Mouse (Mus musculus) intestine, embryonic 16.5 days (tissue): ENCODE measurements around the gene Scyl1. TPM values are rescaled to one million over a fixed set of nuclear protein-coding genes. Genes with fewer than 3 reads are reported as not detected.

Experiments
- ATAC-seq: fragments of 200-750 bp; cut with Nextera tagmentation; 2 replicates; pipeline ENCODE4 v1.8.0; 2017; ENCODE audit warnings: moderate TSS enrichment, moderate library complexity
- H3K27ac ChIP-seq: fragments of 300-500 bp; sonication (generic); 2 replicates; pipeline ENCODE4 v1.5.1; 2014; ENCODE audit warnings: mild to moderate bottlenecking, low read length
- H3K27me3 ChIP-seq: fragments of 300-500 bp; sonication (generic); replicated peaks from 2 replicates; pipeline ENCODE4 v1.6.1; 2014; ENCODE audit warnings: low read length, control low read depth, mixed read lengths; ENCODE audit not compliant: control insufficient read depth, insufficient read depth
- H3K36me3 ChIP-seq: fragments of 300-500 bp; sonication (generic); 2 replicates; pipeline ENCODE4 v1.6.1; 2014; ENCODE audit warnings: low read length, control low read depth; ENCODE audit not compliant: control insufficient read depth, insufficient read depth
- H3K4me1 ChIP-seq: fragments of 300-500 bp; sonication (generic); 2 replicates; pipeline ENCODE4 v1.6.1; 2014; ENCODE audit warnings: low read length, control low read depth, mixed read lengths; ENCODE audit not compliant: control insufficient read depth, insufficient read depth
- H3K4me2 ChIP-seq: fragments of 300-500 bp; sonication (generic); 2 replicates; pipeline ENCODE4 v1.6.1; 2014; ENCODE audit warnings: low read depth, low read length, control low read depth
- H3K4me3 ChIP-seq: fragments of 300-500 bp; sonication (generic); 2 replicates; pipeline ENCODE4 v1.5.1; 2014; ENCODE audit warnings: mild to moderate bottlenecking, low read length
- H3K9ac ChIP-seq: fragments of 300-500 bp; sonication (generic); 2 replicates; pipeline ENCODE4 v1.6.1; 2014; ENCODE audit warnings: low read depth, low read length
- H3K9me3 ChIP-seq: fragments of 300-500 bp; sonication (generic); 2 replicates; pipeline ENCODE4 v1.6.1; 2016; ENCODE audit warnings: low read length, control low read depth; ENCODE audit not compliant: control insufficient read depth
- WGBS: fragments of 180-500 bp; shearing (Covaris S2); extraction: QIAGEN DNeasy Blood & Tissue Kit; methylation state at CpG from one replicate; pipeline ENCODE4 v1.1.7; 2014; 5-methylcytosine and 5-hydroxymethylcytosine counted together
- polyA plus RNA-seq: library from polyadenylated mRNA; unstranded; fragments of >200 nt; fragmentation: Nextera tagmentation; extraction: Ambion mirVana; gene quantifications from 2 replicates; pipeline ENCODE4 v1.2.1, GENCODE M21; 2015

Scyl1 gene
- polyA plus RNA-seq, 1 experiment from 2014 or later, result 58.9 TPM

DNA sequence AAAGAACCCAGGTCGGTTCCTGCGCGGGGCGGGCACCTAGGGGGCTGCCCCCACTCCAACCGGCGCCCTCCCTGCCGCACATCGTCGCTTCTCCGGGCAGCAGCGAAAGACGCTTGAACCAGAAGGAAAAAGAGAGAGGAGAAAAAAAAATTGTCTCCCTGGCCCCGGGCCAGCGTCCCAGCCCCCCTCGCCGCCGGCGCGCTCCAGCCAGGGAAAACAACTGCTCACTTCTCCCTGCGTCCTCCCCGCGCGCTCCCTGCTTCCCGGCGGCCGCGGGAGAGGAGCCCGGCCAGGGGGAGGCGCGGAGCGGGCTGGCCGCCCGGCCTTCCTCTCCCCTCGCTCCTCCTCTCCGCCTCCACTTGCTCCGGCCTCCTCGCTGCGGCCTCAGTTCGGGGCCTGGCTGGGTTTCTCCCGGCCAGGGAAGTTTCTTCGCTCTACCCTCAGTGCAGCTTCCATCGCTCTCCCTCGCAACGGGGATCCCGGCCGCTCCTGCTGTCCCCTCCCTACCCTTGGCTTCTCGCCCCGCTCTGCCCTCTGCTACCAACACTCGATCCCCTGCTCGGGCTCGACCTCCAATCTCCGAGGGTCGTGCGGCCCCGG lies 29.5 kb downstream of the Scyl1 start:
- H3K4me1 ChIP-seq, result peaks cover 38% of the 10 kb centered on the region
- peaks cover 5% of the 10 kb centered on the region; the same call in 1 of the 2 replicates for H3K27me3 ChIP-seq
- 1% methylated on average over 52 of the region's 55 CpGs for WGBS
- peak overlapping the region; percentile 88 for H3K9ac ChIP-seq
- peak overlapping the region; percentile 78 for H3K4me3 ChIP-seq
- ATAC-seq, result peak; percentile 78
- H3K9me3 ChIP-seq, result no peaks in the 10 kb centered on the region
- H3K4me2 ChIP-seq, result peak overlapping the region; percentile 97
- H3K36me3 ChIP-seq, result no peaks in the 10 kb centered on the region
- H3K27ac ChIP-seq, result peak overlapping the region; percentile 92

- H3K27me3 ChIP-seq, result peaks cover 5% of the 10 kb centered on the region; the same call in 1 of the 2 replicates
- H3K4me2 ChIP-seq, result peak within 1 kb of the TSS; percentile 97
- H3K36me3 ChIP-seq, result no peaks in the 10 kb centered on the region
- no peaks in the 10 kb centered on the region for H3K9me3 ChIP-seq
- H3K4me3 ChIP-seq, result peak within 1 kb of the TSS; percentile 78
- H3K9ac ChIP-seq, result peak within 1 kb of the TSS; percentile 88
- peak; percentile 54 for ATAC-seq
- peak within 1 kb of the TSS; percentile 92 for H3K27ac ChIP-seq
- peaks cover 34% of the 10 kb centered on the region for H3K4me1 ChIP-seq
- 37% methylated on average over 13 of the region's 14 CpGs for WGBS
Observed at GRCm38 (mm10) chr19:5740320-5741317, 30.6 kb downstream of the Scyl1 start, which contains the start of gene Ltbp3. Ltbp3 (plus strand) TSS chr19:5740904.

GRCm38 (mm10) chr19:5739446-5739845 lies 31.8 kb downstream of the Scyl1 start:
- Histone ChIP-seq H3K4me1 (peaks cover 28% of the 10 kb centered on the region), H3K36me3 (no peaks in the 10 kb centered on the region), H3K4me3 (no peak overlapping the region), H3K27ac (no peak overlapping the region), H3K27me3 (peaks cover 5% of the 10 kb centered on the region; the same call in 1 of the 2 replicates), H3K4me2 (no peak overlapping the region), H3K9ac (no peak overlapping the region), H3K9me3 (no peaks in the 10 kb centered on the region)
- WGBS, result 63% methylated on average over 2 of the region's 2 CpGs
- ATAC-seq, result no peak

DNA sequence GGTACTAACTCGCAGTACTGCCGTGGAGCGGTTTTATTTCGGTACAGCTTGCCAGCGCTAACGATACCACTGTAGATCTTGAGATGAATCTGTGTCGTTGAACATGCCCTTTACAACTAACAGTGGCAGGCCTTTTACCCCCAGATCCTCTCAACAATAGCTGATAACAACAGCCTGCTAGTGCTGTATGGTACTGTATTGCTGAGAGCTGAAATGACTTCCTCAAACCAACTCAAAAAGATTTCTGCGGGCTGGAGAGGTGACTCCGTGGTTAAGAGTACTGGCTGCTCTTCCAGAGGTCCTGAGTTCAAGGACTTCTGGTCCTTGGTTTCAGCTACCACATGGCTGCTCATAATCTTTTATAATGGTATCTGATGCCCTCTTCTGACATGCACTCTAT lies 36.9 kb downstream of the Scyl1 start:
- peaks cover 14% of the 10 kb centered on the region for H3K4me1 ChIP-seq
- WGBS, result 76% methylated on average over 9 of the region's 9 CpGs
- H3K9ac ChIP-seq, result no peak overlapping the region
- no peaks in the 10 kb centered on the region; the same call in 1 of the 2 replicates for H3K27me3 ChIP-seq
- H3K4me3 ChIP-seq, result no peak overlapping the region
- no peaks in the 10 kb centered on the region; the same call in 1 of the 2 replicates for H3K36me3 ChIP-seq
- no peak overlapping the region for H3K27ac ChIP-seq
- no peak for ATAC-seq
- no peaks in the 10 kb centered on the region for H3K9me3 ChIP-seq
- H3K4me2 ChIP-seq, result no peak overlapping the region

DNA sequence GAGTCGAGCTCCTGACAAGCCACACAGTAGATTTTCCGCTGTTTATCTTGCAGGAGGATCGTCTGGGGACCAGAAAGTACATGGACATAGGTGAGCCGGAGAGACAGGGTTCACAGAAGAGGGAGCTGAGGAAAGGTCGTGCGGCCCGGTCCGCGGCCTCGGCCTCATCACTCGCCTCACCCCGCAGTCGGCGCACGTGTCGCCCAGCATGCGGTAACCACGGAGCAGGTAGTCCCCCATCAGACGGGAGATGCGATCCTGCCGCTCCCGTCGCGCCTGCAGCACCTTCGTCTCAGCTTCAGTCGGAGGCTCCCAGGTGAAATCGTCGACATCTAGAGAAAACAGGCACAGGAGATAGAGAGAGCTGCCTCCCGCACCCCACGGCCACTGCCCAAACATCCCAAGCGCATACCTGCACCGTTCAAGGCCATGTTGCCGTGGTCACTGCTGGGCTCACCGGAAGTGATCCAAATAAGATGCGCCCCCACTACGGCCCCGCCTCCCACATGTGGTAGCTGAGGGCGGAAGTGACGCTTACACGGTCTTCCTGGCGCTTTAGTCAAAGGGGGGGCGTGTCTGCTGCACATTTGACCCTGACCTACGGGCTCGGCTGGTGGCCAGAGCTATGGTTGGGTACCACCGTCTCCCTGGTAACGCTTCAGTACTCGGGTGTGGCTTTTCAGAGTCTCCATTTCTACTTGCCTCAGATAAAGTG lies 39.8 kb downstream of the Scyl1 start:
- Histone ChIP-seq H3K27me3 (no peaks in the 10 kb centered on the region; the same call in 1 of the 2 replicates), H3K27ac (peak overlapping the region; percentile 31; the same call in 1 of the 2 replicates), H3K4me1 (peaks cover 34% of the 10 kb centered on the region), H3K9ac (peak overlapping the region; percentile 78), H3K9me3 (no peaks in the 10 kb centered on the region), H3K36me3 (no peaks in the 10 kb centered on the region; the same call in 1 of the 2 replicates), H3K4me3 (peak overlapping the region; percentile 77), H3K4me2 (peak overlapping the region; percentile 96)
- WGBS, result under 1% methylated on average over 47 of the region's 47 CpGs
- peak; percentile 80 for ATAC-seq

DNA sequence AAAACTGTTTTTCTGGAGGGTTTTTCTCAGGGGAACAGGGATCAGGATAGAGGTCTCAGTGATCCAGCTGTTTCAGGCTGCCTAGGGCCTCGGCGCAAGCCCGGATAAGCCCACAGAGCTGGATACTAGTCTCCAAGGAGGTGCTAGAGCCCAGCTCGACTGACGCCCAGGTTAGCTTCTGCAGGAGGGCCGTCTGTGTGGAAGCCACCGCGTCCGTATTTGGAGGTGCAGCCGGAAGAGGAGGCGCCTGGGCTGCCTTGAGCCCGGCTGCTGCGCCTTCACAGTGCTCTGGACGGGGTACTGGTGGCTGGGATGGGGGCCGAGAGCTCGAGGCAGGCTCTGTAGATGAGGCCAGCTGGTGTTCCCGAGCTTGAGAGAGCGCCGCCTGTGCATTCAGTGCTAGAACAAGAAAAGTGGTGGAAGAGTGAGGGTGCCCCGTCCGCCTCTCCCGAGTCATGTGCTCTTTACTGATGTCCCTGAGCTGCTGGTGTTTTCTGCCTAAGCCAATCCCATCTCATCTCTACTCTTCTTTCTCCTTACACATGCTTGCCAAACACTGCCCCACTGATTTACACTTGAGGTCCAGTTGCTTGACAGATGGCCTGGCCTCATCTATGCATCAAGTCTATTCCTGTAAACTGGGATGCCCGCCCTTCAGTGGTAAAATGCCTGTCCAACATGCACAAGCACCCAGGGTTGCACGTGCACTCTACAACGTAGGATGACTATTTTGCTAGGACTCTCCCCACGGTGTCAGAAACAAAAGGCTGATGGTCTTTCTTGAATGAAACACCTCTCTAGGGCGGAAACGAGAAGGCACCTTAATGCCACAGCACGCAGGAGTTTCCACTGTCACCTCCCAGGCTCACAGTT lies 40.7 kb downstream of the Scyl1 start:
- peak overlapping the region; percentile 78 for H3K9ac ChIP-seq
- no peaks in the 10 kb centered on the region for H3K27me3 ChIP-seq
- no peak overlapping the region for H3K27ac ChIP-seq
- 72% methylated on average over 29 of the region's 29 CpGs for WGBS
- no peaks in the 10 kb centered on the region for H3K9me3 ChIP-seq
- H3K4me2 ChIP-seq, result peak overlapping the region; percentile 96
- H3K36me3 ChIP-seq, result no peaks in the 10 kb centered on the region; the same call in 1 of the 2 replicates
- H3K4me1 ChIP-seq, result peaks cover 35% of the 10 kb centered on the region
- H3K4me3 ChIP-seq, result peak overlapping the region; percentile 77
- no peak for ATAC-seq

DNA sequence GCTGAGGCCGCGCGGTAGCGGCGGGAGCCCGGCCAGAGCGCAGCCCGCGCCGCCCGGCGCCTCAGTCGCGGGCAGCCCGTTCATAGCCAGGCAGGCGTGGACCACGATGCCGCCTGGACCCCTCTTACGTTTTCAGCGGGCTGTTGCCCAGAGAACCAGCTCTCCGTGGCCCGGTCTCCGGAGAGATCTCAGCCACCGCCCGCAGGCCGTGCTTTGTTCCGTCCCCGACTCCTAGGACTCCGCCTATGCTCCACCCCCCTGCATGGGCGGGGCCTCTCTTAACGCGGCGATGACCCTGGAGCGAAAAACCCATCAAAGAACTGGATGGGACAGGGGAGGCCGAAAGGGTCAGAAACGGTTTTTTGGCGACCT lies 41.8 kb downstream of the Scyl1 start, which contains the start of gene Fam89b:
Gene Fam89b (minus strand): TSS at position 210 of the 372 bp plus-strand sequence.
- peak within 1 kb of the TSS; percentile 82 for H3K27ac ChIP-seq
- no peaks in the 10 kb centered on the region; the same call in 1 of the 2 replicates for H3K36me3 ChIP-seq
- H3K27me3 ChIP-seq, result no peaks in the 10 kb centered on the region
- no peaks in the 10 kb centered on the region for H3K9me3 ChIP-seq
- WGBS, result under 1% methylated on average over 37 of the region's 37 CpGs
- peak within 1 kb of the TSS; percentile 95 for H3K9ac ChIP-seq
- peaks cover 46% of the 10 kb centered on the region for H3K4me1 ChIP-seq
- H3K4me3 ChIP-seq, result peak within 1 kb of the TSS; percentile 91
- H3K4me2 ChIP-seq, result peak within 1 kb of the TSS; percentile 93
- ATAC-seq, result peak; percentile 65

DNA sequence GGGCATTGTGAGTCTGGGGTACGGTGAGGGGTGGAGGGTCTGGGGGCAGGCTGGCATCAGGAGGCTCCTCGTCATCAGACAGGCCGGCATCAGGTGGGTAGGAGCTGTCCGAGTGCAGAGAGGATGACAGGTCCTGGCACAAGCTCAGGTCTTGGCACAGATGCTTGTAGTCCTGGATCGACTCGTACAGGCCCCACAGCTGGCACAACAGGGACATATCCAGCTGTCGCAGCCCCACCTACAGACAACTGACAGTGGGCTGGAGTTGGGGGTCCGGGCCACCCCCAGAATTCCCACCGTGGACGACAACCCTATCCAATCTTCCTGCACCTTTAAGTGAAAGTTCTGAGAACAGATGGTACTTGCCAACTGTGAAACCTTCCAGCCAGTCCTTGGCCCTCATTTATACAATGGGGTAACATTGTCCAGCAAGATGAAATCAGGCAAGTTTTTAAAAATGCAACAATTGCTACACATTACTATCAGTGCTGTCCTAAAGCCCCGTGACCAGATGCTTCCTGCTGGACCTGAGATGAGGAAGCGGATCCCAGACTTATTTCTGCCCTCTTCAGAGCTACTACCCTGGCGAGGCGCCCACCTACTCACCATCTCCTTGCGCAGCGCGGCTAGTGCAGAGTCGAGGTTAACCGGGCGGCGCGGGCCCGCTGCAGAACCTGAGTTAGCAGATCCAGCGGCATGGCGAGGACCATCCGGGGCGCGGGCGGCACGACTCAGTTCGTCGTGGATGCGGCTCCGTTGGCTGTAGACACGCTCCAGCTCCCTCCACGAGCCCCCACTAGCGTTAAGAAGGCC lies 42.4 kb downstream of the Scyl1 start:
- H3K4me2 ChIP-seq, result peak overlapping the region; percentile 93
- peak overlapping the region; percentile 82 for H3K27ac ChIP-seq
- peak overlapping the region; percentile 91 for H3K4me3 ChIP-seq
- WGBS, result 8% methylated on average over 37 of the region's 37 CpGs
- no peaks in the 10 kb centered on the region for H3K9me3 ChIP-seq
- ATAC-seq, result peak; percentile 20
- H3K36me3 ChIP-seq, result no peaks in the 10 kb centered on the region; the same call in 1 of the 2 replicates
- H3K27me3 ChIP-seq, result no peaks in the 10 kb centered on the region
- peak overlapping the region; percentile 95 for H3K9ac ChIP-seq
- peaks cover 52% of the 10 kb centered on the region for H3K4me1 ChIP-seq
